Mouse (Mus musculus): ENCODE results near the gene Pde1b.

GRCm38 (mm10) chr15:103549475-103549874 lies 46.6 kb downstream of the Pde1b start:
- no peak for TF ChIP-seq CTCF (IDR thresholded peaks at IDR 0.05; ENCODE audit: low read depth, low read length)
- TF ChIP-seq GATA1 (IDR thresholded peaks at IDR 0.05; ENCODE audit: borderline replicate concordance, low read length) = no peak

Data from G1E (cell line).